Mouse (Mus musculus): ENCODE measurements around the gene Clip2. TPM values are rescaled to one million over a fixed set of nuclear protein-coding genes. Genes with fewer than 3 reads are reported as not detected.

Clip2 gene
- 10 to 100 TPM; 24.7 to 29.6 TPM for total RNA-seq (2021)
- long read RNA-seq, experiment 1, full-length matches to known transcripts, result 1 of 2 reads
- long read RNA-seq, experiment 1, partial matches to known transcripts, result 1 of 2 reads
- long read RNA-seq, experiment 1, other reads (novel, unspliced or antisense), result 0 of 2 reads
- long read RNA-seq, experiment 2, full-length matches to known transcripts, result 7 of 11 reads
- long read RNA-seq, experiment 2, partial matches to known transcripts, result 3 of 11 reads
- long read RNA-seq, experiment 2, other reads (novel, unspliced or antisense), result 1 of 11 reads

DNA sequence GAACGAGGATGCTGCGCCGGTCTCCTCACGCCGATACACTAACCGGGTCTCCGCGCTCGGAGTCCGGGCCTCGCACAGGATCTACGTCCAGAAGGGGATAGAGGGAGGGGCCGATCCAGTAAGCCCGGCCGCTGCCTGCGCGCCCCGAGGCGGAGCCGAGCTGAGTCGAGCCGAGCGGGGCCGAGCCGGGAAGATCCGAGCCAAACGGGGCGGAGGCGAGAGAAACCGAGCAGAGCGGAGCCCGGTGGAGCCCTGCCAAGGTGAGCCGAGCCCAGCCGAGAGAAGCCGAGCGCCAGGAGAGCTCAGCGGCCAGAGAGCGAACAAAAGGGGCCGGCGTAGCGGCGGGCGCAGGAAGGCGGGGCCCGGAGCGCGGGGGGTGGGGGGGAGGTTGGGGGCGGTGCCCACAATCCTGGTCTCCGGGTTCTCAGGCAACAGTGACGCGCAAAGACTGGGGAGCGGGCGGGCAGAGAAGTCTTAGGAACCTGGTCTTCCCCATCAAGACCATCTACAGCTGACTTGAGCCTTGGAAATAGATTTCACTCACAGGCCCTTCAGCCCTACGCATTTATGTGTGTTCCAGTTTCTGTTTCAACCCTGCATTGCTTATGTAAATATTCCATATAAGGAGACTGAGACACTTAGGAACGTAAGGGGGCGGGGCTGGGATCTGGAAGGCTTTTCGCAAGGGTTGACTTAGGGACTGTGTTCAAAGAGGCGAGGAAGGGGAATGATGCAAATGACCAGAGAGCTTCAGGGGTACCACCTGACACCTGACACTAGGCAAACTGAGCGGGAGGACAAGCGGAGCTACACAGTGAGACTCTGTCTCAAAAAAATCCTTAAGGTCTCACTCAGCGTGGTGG, at the start of gene Clip2:
TSS of gene Clip2 (minus strand) at position 325 of the 863 bp plus-strand sequence.
- peak; percentile 94 to 100 for DNase-seq (ENCODE audit: low spot score in 2 of 2)

DNA sequence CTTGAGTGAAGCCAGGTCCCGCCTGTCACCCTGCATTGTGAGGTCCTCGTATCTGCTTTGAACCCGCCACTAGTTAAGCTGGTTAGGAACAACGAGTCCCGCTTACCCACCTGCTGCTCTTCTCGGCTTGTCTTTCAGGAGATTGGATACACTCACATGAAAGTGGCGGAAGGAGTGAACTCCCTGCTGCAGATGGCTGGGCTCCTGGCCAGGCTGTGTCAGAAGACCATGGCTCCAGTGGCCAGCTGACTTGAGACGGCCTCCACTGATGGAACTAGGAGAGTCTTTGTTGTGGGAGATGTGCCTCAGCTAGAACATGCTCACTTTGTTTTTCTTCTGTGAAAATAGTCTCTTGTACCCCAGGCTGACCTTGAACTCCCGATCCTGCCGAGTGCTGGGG, 45.5 kb upstream of the Clip2 start:
- no peak for DNase-seq (ENCODE audit: low spot score in 2 of 2)

DNA sequence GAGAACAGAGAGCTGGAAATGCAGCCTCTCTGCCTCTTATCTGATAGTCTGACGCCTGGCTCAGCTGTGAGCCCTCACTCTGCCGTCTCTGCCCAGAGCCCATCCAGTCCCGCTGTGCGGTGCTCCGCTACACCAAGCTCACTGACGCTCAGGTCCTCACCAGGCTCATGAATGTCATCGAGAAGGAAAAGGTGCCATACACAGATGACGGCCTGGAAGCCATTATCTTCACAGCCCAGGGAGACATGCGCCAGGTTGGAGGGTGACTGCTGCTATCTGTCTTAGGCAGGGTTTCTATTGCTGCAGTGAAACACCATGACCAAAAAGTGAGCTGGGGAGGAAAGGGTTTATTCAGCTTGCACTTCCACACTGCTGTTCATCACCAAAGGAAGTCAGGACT, 40.9 kb upstream of the Clip2 start:
- DNase-seq (ENCODE audit: low spot score in 2 of 2), result no peak

DNA sequence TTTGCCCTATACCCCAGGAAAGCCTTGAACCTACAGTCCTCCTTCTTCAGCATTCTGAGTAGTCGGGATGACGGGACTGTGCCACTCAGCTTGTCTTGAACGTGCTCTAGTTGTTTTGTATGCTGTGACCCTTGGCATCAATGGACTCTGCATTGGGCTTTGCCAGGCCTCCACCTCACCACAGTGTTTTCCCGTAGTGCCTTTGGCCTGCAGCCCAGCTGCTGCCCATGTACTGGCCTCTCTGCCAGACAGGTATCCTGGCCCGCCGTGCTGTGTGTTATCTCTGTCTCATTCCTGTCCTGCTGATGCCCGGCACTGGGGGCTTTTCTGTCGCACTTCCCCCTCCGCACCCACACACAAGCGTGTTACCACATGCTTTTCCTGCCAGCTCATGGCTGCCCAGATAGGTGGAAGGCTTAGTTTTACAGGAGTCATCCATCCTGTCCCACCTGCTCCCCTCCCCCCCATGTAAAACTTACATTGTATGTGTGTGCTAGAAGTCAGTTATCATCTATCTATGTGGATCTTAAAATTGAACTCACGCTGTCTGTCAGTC, 39.9 kb upstream of the Clip2 start:
- DNase-seq (ENCODE audit: low spot score in 2 of 2), result no peak

DNA sequence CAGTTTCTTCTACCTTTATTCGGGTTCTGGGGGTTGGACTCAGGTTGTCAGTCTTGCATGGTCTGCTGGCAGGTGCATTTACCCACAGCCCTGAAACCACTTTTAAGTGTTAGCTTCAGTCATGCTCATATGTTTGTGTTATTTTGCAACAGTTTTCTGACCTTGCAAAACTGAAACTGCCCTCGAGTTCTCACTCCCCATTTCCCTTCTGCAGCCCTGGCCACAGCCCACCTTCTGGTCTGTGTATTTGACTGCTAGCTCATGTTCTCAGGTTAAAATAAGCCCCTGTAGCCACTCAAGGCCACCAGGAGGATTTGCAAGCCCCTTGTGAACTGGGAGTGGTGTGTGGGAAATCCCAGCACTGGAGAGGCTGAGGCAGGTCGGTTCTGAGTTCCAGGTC, 37.7 kb upstream of the Clip2 start:
- DNase-seq (ENCODE audit: low spot score in 2 of 2), result no peak

DNA sequence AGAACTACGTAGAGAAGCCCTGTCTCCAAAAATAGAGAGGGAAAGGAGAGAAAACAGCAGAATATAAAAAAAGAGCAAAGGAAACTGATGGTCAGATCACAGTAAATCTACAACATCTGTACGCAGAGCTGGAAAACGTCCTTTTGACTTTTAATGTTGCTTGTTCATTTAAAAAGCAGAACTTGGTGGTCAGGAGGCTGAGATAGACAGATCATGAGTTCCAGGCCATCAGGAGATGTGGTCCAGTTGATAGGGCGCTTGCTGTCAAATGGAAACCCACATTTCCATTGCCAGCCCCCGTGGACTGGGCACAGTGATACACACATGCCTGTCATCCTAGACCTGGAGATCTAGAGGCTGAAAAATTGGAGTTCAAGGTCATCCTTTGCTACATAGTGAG, 32.6 kb upstream of the Clip2 start:
- DNase-seq (ENCODE audit: low spot score in 2 of 2), result no peak

DNA sequence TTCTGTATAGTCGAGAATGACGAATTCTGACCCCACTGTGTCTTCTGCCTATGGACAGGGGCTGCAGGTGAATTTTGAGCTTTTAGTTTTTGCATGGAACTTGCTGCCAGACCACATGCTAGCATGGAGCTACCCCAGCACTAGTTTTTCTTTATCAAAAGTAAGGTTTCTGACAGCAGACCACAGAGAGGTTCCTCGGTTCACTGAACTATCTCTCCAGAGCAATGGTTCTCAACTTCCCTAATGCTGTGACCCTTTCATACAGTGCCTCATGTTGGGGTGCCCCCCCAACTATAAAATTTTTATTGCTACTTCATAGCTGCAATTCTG, 31.6 kb upstream of the Clip2 start:
- DNase-seq (ENCODE audit: low spot score in 2 of 2), result no peak

DNA sequence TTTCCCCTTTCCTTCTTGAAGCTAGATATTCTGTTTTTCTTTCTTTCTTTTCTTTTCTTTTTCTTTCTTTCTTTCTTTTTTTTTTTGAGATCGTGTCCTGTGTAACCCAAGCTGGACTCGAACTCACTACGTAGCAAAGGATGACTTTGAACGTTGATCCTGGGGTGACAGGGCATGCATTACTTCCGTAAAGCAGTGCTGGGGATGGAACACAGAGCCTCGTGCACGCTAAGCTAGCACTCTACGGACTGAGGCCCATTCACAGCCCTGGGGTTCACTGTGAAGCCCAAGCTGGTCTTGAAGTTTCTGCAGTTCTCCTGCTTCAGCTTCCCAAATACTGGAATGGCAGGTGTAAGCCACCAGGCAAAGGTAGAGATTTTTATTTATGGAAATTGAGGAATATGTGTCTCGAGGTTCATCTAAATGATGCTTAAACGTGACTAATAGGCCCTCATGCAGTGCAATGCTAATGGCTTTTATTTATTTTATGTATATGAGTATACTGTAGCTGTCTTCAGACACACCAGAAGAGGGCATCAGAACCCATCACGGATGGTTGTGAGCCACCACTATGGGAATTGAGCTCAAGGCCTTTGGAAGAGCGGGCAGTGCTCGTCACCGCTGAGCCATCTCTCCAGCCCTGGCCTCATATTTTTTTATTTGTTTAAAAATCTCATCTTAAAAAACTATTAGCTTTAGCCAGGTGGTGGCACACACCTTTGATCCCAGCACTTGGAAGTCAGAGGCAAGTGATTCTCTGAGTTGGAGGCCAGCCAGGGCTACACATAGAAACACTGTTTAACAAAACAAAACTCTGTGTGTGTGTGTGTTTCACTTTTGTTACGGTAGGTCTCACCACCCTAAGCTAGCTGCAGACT, 31.0 kb upstream of the Clip2 start:
- DNase-seq (ENCODE audit: low spot score in 2 of 2), result no peak

DNA sequence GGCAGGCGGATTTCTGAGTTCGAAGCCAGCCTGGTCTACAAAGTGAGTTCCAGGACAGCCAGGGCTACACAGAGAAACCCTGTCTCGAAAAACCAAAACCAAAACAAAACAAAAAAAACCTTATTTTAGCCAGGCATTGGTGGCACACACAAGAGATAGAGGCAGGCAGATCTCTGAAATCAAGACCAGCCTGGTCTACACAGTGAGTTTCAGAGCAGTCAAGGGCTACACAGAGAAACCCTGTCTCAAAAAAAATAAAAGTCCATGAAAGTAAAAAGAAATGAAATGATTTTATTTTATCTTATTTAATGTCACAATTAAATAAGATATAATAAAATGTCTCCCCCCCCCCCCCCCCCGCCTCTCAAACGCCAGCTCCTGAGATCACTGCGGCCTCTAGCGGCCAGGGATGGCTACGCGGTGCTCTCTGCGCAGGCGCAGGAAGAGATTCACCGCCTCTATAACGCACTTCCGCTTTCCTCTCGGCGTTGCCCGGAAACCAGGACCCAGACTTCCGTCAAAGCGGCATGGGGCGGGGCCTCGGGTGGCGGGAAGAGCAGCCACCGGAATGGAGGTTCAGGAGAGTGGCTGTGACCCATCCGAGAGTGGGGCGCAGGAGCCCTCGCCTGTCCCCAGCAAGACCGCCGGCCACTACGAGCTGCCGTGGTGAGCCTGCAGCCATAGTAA, 30.1 kb upstream of the Clip2 start:
- DNase-seq (ENCODE audit: low spot score in 2 of 2), result peak; percentile 92 to 95

DNA sequence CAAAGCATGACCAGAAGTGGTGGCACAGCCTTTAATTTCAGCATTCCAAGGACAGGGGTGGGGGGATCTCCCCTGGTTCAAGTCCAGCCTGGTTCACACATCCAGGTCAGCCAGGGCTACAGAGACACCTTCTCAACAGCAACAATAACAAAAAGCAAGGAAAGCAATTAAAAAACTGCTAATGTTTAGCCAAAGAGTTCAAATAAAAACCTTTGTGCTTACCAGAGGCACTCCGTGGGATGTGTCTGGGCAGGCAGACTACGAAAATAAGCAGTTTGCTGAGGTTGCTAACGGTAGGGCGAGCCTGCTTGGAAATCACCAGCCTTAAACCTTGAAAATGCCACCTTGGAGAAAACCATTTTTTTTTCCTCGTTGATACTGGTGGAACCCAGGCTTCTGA, 28.9 kb upstream of the Clip2 start, which contains the start of gene Rfc2:
TSS of gene Rfc2 (plus strand) at position 221 of the 400 bp plus-strand sequence.
- DNase-seq (ENCODE audit: low spot score in 2 of 2), result no peak

DNA sequence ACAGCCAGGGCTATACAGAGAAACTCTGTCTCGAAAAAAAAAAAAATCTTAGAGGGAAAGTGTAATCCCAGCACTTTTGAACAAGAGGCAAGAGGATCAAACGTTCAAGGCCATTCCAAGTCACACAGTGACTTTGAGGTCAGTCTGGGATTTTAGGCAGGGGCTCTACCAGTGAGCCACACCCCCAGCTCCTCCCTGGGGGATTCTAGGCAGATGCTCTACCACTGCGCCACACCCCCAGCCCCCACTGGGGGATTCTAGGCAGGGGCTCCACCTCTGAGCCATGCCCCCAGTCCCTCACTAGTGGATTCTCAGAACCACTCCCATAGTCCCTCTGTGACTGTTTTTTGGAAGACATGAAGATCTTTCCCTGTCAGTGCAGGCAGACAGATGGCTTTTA, 26.9 kb upstream of the Clip2 start:
- DNase-seq (ENCODE audit: low spot score in 2 of 2), result no peak

DNA sequence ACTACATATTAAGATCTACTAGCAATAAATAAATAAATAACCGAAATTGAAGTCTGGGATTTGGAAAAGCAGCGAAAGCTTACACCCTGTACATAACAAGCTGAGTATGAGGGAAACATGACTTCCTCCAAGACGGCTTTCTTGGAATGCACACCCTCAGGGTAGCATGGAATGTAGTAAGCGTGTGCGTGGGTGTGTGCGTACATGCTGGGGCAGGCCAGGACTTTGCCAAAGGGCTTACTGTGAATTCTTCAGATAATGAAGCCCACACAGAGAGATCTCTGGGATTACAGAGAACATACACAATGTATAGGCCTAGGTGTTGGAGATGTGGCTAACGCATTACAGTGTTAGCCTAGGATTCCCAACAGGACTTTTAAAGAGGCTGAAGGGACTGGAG, 25.3 kb upstream of the Clip2 start:
- no peak for DNase-seq (ENCODE audit: low spot score in 2 of 2)

DNA sequence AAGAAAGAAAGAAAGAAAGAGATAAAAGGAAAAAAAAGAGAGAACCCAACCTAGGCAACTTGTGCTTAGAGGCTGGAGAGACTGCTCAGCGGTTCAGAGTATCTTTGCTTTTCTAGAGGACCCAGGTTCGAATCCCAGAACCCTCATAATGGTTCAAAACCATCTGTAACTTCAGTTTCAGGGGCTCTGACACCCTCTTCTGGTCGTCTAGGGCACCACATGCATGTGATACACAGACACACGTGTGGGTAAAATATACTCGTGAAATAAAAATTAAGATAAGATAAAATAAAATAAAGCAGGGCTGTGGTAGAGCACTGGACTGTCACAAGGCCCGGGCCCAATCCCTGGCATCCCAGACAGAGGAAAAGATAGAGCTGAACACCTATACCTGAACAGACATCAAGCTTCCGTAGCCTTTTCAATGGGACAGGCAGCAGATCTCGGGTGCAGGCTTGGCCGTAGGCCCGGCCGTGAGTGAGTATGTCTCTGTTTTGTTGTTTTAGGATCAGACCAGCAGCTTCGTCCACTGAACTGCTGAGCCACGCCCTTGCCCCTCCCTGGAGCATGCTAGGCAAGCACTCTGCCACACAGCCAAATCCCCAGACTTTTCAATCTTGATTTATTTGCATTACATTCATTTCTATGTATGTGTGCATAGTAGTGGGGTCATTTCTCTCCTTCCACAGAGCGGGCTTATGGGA, 24.4 kb upstream of the Clip2 start:
- DNase-seq (ENCODE audit: low spot score in 2 of 2), result no peak

DNA sequence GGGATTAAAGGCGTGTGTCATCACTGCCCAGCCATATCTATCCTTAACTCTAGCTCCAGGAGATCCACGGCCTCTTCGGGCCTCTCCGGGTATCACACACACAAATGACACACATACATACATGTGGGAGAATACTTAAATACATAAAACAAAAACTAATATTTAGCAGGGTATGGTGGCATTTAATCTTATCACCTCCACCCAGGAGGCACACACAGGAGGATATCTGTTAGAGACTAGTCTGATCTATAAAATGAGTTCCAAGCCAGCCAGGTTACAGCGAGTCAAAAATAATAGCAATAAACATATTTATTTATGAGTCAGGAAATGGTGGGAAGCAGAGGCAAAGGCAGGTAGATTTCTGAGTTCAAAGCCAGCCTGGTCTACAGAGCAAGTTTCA, 23.6 kb upstream of the Clip2 start:
- DNase-seq (ENCODE audit: low spot score in 2 of 2), result no peak

DNA sequence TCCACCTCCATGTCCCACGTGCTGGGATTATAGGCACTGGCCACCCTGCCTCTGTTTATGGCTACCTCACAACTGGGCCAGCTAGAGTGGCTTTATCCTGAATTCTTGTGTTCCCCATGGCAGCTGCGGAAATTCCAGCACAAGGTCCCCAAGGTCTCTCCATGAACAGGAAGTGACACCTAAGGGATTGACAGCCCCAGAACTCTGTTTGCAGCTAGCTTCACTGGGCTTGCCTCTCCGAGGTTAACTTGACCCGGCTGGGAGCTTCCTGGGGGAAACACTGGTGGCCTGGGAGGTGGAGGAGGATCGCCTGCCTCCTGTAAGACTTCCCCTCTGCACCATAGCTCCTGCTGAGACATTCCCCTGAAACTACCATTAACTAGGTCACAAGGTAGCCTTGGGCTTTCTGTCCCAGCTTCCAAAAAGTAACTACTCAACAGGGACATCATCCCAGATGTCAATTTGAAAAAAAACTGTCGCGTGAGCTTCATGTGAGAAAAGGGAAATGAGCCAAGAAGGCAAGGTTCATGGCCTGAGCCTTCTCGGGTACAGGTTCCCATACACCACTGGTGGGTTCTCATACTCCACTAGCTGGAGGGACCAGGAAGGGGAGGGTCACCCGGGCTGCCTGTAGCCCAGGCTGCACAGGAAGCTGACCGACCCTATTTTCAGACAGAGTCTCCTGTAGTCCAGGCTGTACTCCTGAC, 20.4 kb upstream of the Clip2 start:
- DNase-seq (ENCODE audit: low spot score in 2 of 2), result no peak

DNA sequence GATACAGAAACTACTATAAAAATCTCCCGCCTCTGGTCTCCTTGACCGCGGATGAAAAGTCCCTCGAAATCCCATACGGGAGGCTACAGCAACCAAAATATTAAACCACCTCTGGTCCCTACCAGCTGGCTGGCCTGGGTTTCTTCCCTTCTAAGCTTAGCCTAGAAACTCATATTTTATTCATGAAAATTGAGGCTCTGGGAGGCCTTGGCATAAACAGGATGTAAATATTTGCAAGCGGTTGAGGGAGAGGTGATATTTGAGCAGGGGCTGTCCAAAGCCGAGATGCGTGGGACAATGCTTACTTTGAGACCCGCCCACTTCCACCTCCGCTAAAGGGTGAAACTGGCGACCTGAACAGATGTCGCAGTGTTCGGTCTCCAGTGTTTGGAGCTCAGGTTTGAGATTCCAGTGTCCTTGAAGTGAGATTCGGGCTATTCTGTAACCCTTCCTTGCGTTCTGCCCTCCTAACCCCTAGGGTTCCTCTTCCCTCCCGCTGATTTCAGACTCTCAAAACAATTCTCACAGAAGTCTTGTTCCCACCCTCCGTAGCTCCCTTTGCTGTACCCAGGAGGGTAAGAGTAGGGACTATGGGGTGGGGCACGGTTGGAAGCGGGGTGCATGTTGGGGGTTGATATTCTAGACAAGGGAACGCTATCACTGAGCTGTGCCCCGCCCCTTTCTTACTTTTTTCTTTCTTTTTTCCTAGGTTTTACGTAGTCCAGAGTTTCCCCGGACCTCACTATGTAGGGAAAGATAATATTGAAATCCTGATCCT, 19.7 kb upstream of the Clip2 start:
- peak in 1 of 2 experiments; percentile 16 for DNase-seq (ENCODE audit: low spot score in 2 of 2)

DNA sequence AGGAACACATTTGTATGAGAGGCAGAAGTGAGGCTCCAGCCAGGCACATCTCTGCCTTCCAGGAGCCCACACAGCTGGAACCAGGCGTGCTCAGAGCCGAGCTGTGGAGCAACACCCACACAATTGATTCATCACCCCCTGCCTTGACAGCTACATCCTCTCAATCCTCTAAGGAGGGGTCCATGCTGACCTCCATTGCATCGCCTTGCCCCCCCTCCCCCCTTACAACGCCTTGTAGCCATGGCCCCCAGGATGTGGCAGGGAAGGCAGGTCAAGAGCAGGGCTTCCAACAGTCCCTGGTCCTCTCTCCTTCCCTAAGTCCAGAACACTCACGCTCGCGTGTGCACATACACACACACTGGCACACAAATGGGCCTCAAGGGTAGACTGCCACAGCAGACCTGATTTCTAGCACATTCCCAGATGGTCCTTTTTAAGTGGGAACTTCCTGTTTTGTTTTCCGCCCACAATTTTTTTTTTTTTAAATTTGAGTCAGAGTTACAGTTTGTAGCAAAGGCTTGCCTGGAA, 16.8 kb upstream of the Clip2 start:
- DNase-seq (ENCODE audit: low spot score in 2 of 2), result no peak

DNA sequence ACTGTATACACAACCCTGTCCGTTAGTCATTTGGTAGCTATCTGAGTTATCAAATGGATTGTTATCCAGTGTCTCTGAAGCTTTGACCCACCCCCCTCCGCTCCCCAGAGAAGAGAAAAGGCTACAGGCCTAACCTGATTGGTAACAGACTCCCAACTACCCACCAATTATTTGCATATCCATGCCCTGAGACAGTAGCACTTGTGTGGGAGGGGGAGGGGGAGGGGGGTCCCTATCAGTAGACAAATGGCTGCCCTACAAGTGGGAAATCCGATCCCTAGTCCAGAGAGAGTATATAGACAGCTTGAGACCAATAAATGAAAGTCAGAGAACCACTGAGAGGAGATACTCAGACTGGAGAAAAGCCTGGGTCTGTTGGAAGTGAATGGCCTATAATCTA, 15.8 kb upstream of the Clip2 start:
- no peak for DNase-seq (ENCODE audit: low spot score in 2 of 2)

DNA sequence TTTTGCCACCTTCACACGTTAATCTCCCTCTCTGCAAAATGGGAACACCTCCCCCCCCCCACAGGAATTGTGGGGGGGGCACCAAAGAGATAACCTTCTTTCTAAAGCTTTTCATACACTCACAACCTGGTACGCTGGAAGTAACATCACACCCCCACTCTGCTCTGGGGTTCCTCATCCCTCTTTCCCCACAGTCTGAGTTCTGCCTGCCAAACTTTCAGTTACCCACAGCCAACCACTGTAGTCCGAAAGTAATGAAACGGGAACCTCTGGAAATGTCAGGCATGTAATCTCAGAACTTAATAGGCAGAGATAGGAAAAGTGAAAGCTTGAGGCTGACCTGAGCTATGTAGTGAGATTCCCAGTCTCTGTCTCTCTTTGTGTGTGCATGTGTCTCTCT, 15.2 kb upstream of the Clip2 start:
- DNase-seq (ENCODE audit: low spot score in 2 of 2), result no peak

Measured in adrenal gland, postnatal 4 days (tissue).